10 mouse cellular contexts compared by ENCODE assay signal in genomic region chr15:32247281-32247680, GRCm38 (mm10). TPM values are rescaled to one million over a fixed set of nuclear protein-coding genes. Genes with fewer than 3 reads are reported as not detected.
DNase-seq lines count a peak whose midpoint lies in the region; ATAC-seq lines count a peak whose summit lies in the region.
"Had no signal": no experiment of that assay in that cellular context is flagged by ENCODE, and none has a peak within 500 bp of the region (broad histone marks: within the 10 kb centered on the region; RNA-seq: fewer than 3 reads in every experiment).

No protein-coding gene starts in this region.

- H3K36me3 ChIP-seq in heart, embryonic 13.5 days = no peaks in the 10 kb centered on the region
- no peaks in the 10 kb centered on the region for H3K36me3 ChIP-seq in midbrain, embryonic 13.5 days
- no peaks in the 10 kb centered on the region for H3K36me3 ChIP-seq in midbrain, embryonic 10.5 days
- H3K36me3 ChIP-seq in limb, embryonic 10.5 days = no peaks in the 10 kb centered on the region
- no peaks in the 10 kb centered on the region for H3K36me3 ChIP-seq in stomach, embryonic 16.5 days (ENCODE audit: control insufficient read depth, insufficient read depth, low read length)
- H3K36me3 ChIP-seq: liver, embryonic 12.5 days had no signal

- H3K9me3 ChIP-seq in heart, embryonic 13.5 days = no peaks in the 10 kb centered on the region
- no peaks in the 10 kb centered on the region for H3K9me3 ChIP-seq in midbrain, embryonic 13.5 days
- no peaks in the 10 kb centered on the region for H3K9me3 ChIP-seq in midbrain, embryonic 10.5 days (replicated peaks)
- no peaks in the 10 kb centered on the region for H3K9me3 ChIP-seq in limb, embryonic 10.5 days (replicated peaks)
- no peaks in the 10 kb centered on the region for H3K9me3 ChIP-seq in stomach, embryonic 16.5 days (replicated peaks; ENCODE audit: control insufficient read depth, low read length)
- H3K9me3 ChIP-seq: liver, embryonic 12.5 days had no signal

- 0 out of 2 replicates have a peak overlapping the region, but pooled peaks have one; percentile 75 for H3K4me3 ChIP-seq in heart, embryonic 13.5 days
- H3K4me3 ChIP-seq in midbrain, embryonic 13.5 days (replicated peaks) = peak overlapping the region; percentile 55
- no peak overlapping the region for H3K4me3 ChIP-seq in midbrain, embryonic 10.5 days
- H3K4me3 ChIP-seq in limb, embryonic 10.5 days = peak overlapping the region; percentile 86
- peak overlapping the region; percentile 63 for H3K4me3 ChIP-seq in stomach, embryonic 16.5 days (replicated peaks; ENCODE audit: low read length)
- H3K4me3 ChIP-seq: liver, embryonic 12.5 days had no signal

- intact Hi-C loops in left cerebral cortex, postnatal 14 days (cut with DNase I) = loop anchor here (5.0 to 10.0 kb wide), 2 partner anchors 190 to 632 kb away; no protein-coding TSS in a partner anchor

- no peak for ATAC-seq in heart, embryonic 13.5 days (ENCODE audit: extremely low read depth, insufficient number of reproducible peaks, low FRiP score, low TSS enrichment)
- no peak for ATAC-seq in midbrain, embryonic 13.5 days
- no peak for ATAC-seq in stomach, embryonic 16.5 days (ENCODE audit: insufficient read depth, low FRiP score)
- ATAC-seq: liver, embryonic 12.5 days had no signal

- H3K9ac ChIP-seq in heart, embryonic 13.5 days = no peak overlapping the region
- H3K9ac ChIP-seq in midbrain, embryonic 13.5 days (replicated peaks) = no peak overlapping the region
- peak overlapping the region; percentile 43 for H3K9ac ChIP-seq in stomach, embryonic 16.5 days (ENCODE audit: low read length)
- H3K9ac ChIP-seq: liver, embryonic 12.5 days had no signal

- peak overlapping the region; percentile 100 for H3K4me2 ChIP-seq in heart, embryonic 13.5 days
- H3K4me2 ChIP-seq in midbrain, embryonic 13.5 days (replicated peaks) = peak overlapping the region; percentile 94
- H3K4me2 ChIP-seq in stomach, embryonic 16.5 days (ENCODE audit: low read depth, low read length) = peak overlapping the region; percentile 92

- peaks cover 25% of the 10 kb centered on the region for H3K4me1 ChIP-seq in heart, embryonic 13.5 days
- peaks cover 18% of the 10 kb centered on the region for H3K4me1 ChIP-seq in midbrain, embryonic 13.5 days (replicated peaks)
- H3K4me1 ChIP-seq in midbrain, embryonic 10.5 days = peaks cover 32% of the 10 kb centered on the region
- peaks cover 33% of the 10 kb centered on the region for H3K4me1 ChIP-seq in limb, embryonic 10.5 days
- H3K4me1 ChIP-seq in stomach, embryonic 16.5 days (ENCODE audit: control insufficient read depth, insufficient read depth, low read length) = peaks cover 10% of the 10 kb centered on the region; the same call in 1 of the 2 replicates

- H3K27ac ChIP-seq in heart, embryonic 13.5 days (replicated peaks) = no peak overlapping the region
- H3K27ac ChIP-seq in midbrain, embryonic 13.5 days = no peak overlapping the region
- H3K27ac ChIP-seq in midbrain, embryonic 10.5 days (replicated peaks) = no peak overlapping the region
- peak overlapping the region; percentile 47 for H3K27ac ChIP-seq in limb, embryonic 10.5 days
- no peak overlapping the region; the same call in 1 of the 2 replicates for H3K27ac ChIP-seq in stomach, embryonic 16.5 days (ENCODE audit: low read length)
- H3K27ac ChIP-seq: liver, embryonic 12.5 days had no signal

- 61% methylated on average over 5 of the region's 5 CpGs for WGBS in heart, embryonic 13.5 days
- 59% methylated on average over 5 of the region's 5 CpGs for WGBS in midbrain, embryonic 13.5 days
- WGBS in midbrain, embryonic 10.5 days = 64% methylated on average over 5 of the region's 5 CpGs
- WGBS in limb, embryonic 10.5 days = 38% methylated on average over 5 of the region's 5 CpGs
- 51% methylated on average over 5 of the region's 5 CpGs for WGBS in stomach, embryonic 16.5 days

- no peaks in the 10 kb centered on the region for H3K27me3 ChIP-seq in heart, embryonic 13.5 days (replicated peaks)
- peaks cover 16% of the 10 kb centered on the region for H3K27me3 ChIP-seq in midbrain, embryonic 13.5 days
- peaks cover 5% of the 10 kb centered on the region; the same call in 1 of the 2 replicates for H3K27me3 ChIP-seq in midbrain, embryonic 10.5 days (ENCODE audit: low read depth, poor library complexity, severe bottlenecking)
- no peaks in the 10 kb centered on the region for H3K27me3 ChIP-seq in limb, embryonic 10.5 days (ENCODE audit: low read depth, poor library complexity, severe bottlenecking)
- no peaks in the 10 kb centered on the region for H3K27me3 ChIP-seq in stomach, embryonic 16.5 days (ENCODE audit: control insufficient read depth, insufficient read depth, low read length)

- DNase-seq in heart, adult 8-10 months (ENCODE audit: low spot score) = no peak
- DNase-seq in midbrain, embryonic 10.5 days (ENCODE audit: low spot score) = no peak
- peak; percentile 39 for DNase-seq in limb, embryonic 10.5 days (ENCODE audit: low spot score)
- no peak for DNase-seq in urinary bladder, postnatal 36 days (ENCODE audit: low spot score in 2 of 2)
- DNase-seq in left cerebral cortex, postnatal 14 days (ENCODE audit: low spot score in 2 of 2) = no peak

RNA-seq across cellular contexts. Expression of gene Sema5a, which starts 2.7 kb away (rescaled TPM):
- polyA plus RNA-seq in heart, embryonic 13.5 days (2015; fragmentation: Nextera tagmentation; extraction: Ambion mirVana) = 5.4 and 6.3 TPM in 2 replicates
- 1 to 10 TPM; 4.2 to 8.8 (median 5.5) TPM for total RNA-seq in heart, adult 8-10 months (2022)
- polyA plus RNA-seq in midbrain, embryonic 13.5 days (2015; fragmentation: Nextera tagmentation; extraction: Ambion mirVana) = 5.4 and 8.9 TPM in 2 replicates
- polyA plus RNA-seq in midbrain, embryonic 10.5 days (2016; fragmentation: Nextera tagmentation; extraction: Ambion mirVana) = 3.0 and 3.3 TPM in 2 replicates
- 19.5 and 22.6 TPM in 2 replicates for polyA plus RNA-seq in limb, embryonic 10.5 days (2016; fragmentation: Nextera tagmentation; extraction: Ambion mirVana)
- polyA plus RNA-seq in stomach, embryonic 16.5 days (2015; fragmentation: Nextera tagmentation; extraction: Ambion mirVana) = 17.9 and 18.4 TPM in 2 replicates
- total RNA-seq in left cerebral cortex, postnatal 14 days (2021) = 10 to 100 TPM; 28.4 to 38.2 TPM
- total RNA-seq: hematopoietic stem cell, adult 5-6 weeks had no signal
